Mouse (Mus musculus) lung, embryonic 14.5 days (tissue): ENCODE data around the gene Wfdc18. TPM values are rescaled to one million over a fixed set of nuclear protein-coding genes. Genes with fewer than 3 reads are reported as not detected.

ENCODE experiments used
- ATAC-seq: fragments of 200-750 bp; cut with Nextera tagmentation; 2 replicates; pipeline ENCODE4 v1.8.0; 2017; ENCODE audit warnings: mild to moderate bottlenecking, moderate TSS enrichment, moderate library complexity; ENCODE audit not compliant: insufficient read depth
- DNase-seq: peaks from one replicate; pipeline ENCODE4 v3.0.0-alpha.2; 2015
- H3K27ac ChIP-seq: fragments of 300-500 bp; sonication (generic); 2 replicates; pipeline ENCODE4 v1.5.1; 2014; ENCODE audit warnings: low read depth, mild to moderate bottlenecking, moderate library complexity
- H3K27me3 ChIP-seq: fragments of 300-500 bp; sonication (generic); 2 replicates; pipeline ENCODE4 v1.6.1; 2014; ENCODE audit warnings: low read length, control low read depth; ENCODE audit not compliant: insufficient read depth
- H3K36me3 ChIP-seq: fragments of 300-500 bp; sonication (generic); 2 replicates; pipeline ENCODE4 v1.6.1; 2014; ENCODE audit warnings: control low read depth; ENCODE audit not compliant: insufficient read depth
- H3K4me1 ChIP-seq: fragments of 300-500 bp; sonication (generic); 2 replicates; pipeline ENCODE4 v1.6.1; 2014; ENCODE audit warnings: antibody characterized with exemption, control low read depth; ENCODE audit not compliant: insufficient read depth
- H3K4me2 ChIP-seq: fragments of 300-500 bp; sonication (generic); 2 replicates; pipeline ENCODE4 v1.6.1; 2014; ENCODE audit warnings: mild to moderate bottlenecking
- H3K4me3 ChIP-seq: fragments of 300-500 bp; sonication (generic); 2 replicates; pipeline ENCODE4 v1.5.1; 2014; ENCODE audit warnings: low read depth, low read length
- H3K9ac ChIP-seq: fragments of 300-500 bp; sonication (generic); 2 replicates; pipeline ENCODE4 v1.6.1; 2014
- H3K9me3 ChIP-seq: fragments of 300-500 bp; sonication (generic); 2 replicates; pipeline ENCODE4 v1.6.1; 2016; ENCODE audit warnings: low read depth, low read length, control low read depth
- CTCF ChIP-seq: IDR thresholded peaks from 2 replicates; pipeline ENCODE4 v1.5.1; 2016; ENCODE audit warnings: antibody characterized with exemption, low read depth
- WGBS: fragments of 180-500 bp; shearing (Covaris S2); extraction: QIAGEN DNeasy Blood & Tissue Kit; methylation state at CpG from one replicate; pipeline ENCODE4 v1.1.7; 2014; 5-methylcytosine and 5-hydroxymethylcytosine counted together
- polyA plus RNA-seq: library from polyadenylated mRNA; unstranded; fragments of >200 nt; fragmentation: Nextera tagmentation; extraction: Ambion mirVana; gene quantifications from 2 replicates; pipeline ENCODE4 v1.2.1, GENCODE M21; 2014

Gene Wfdc18
- polyA plus RNA-seq, 1 experiment from 2014 or later = not detected

- Histone ChIP-seq H3K4me2 (no peak overlapping the region), H3K9ac (no peak overlapping the region), H3K27ac (no peak overlapping the region), H3K27me3 (no peaks in the 10 kb centered on the region), H3K4me3 (no peak overlapping the region), H3K4me1 (no peaks in the 10 kb centered on the region), H3K36me3 (no peaks in the 10 kb centered on the region), H3K9me3 (no peaks in the 10 kb centered on the region)
- TF ChIP-seq CTCF = no peak
- ATAC-seq (no peak), DNase-seq (no peak)
- WGBS = 76% methylated on average over 5 of the region's 5 CpGs
These were observed 868 bp downstream of the Wfdc18 start for GRCm38 (mm10) chr11:83709683-83710082.

- no peak for TF ChIP-seq CTCF
- Histone ChIP-seq H3K27me3 (no peaks in the 10 kb centered on the region), H3K9ac (no peak overlapping the region), H3K9me3 (no peaks in the 10 kb centered on the region), H3K4me3 (no peak overlapping the region), H3K27ac (no peak overlapping the region), H3K36me3 (no peaks in the 10 kb centered on the region), H3K4me1 (no peaks in the 10 kb centered on the region), H3K4me2 (no peak overlapping the region)
- DNase-seq = no peak
- WGBS = 74% methylated on average over 1 of the region's 1 CpGs
- ATAC-seq = no peak
These were observed 3.9 kb downstream of the Wfdc18 start for GRCm38 (mm10) chr11:83712671-83713070.

GRCm38 (mm10) chr11:83713925-83714324 lies 5.1 kb downstream of the Wfdc18 start:
- H3K27ac ChIP-seq = no peak overlapping the region
- no peak overlapping the region for H3K9ac ChIP-seq
- 74% methylated on average over 2 of the region's 2 CpGs for WGBS
- no peaks in the 10 kb centered on the region for H3K9me3 ChIP-seq
- H3K36me3 ChIP-seq = no peaks in the 10 kb centered on the region
- no peak overlapping the region for H3K4me2 ChIP-seq
- H3K4me1 ChIP-seq = no peaks in the 10 kb centered on the region
- DNase-seq (no peak), ATAC-seq (no peak)
- no peaks in the 10 kb centered on the region for H3K27me3 ChIP-seq
- TF ChIP-seq CTCF = no peak
- no peak overlapping the region for H3K4me3 ChIP-seq

- no peaks in the 10 kb centered on the region for H3K36me3 ChIP-seq
- no peak for ATAC-seq
- no peak for TF ChIP-seq CTCF
- no peak for DNase-seq
- 79% methylated on average over 6 of the region's 6 CpGs for WGBS
- no peak overlapping the region for H3K4me3 ChIP-seq
- H3K9me3 ChIP-seq = no peaks in the 10 kb centered on the region
- H3K4me1 ChIP-seq = no peaks in the 10 kb centered on the region
- no peak overlapping the region for H3K27ac ChIP-seq
- no peaks in the 10 kb centered on the region for H3K27me3 ChIP-seq
- no peak overlapping the region for H3K4me2 ChIP-seq
- H3K9ac ChIP-seq = no peak overlapping the region
These were observed 8.3 kb downstream of the Wfdc18 start for GRCm38 (mm10) chr11:83717042-83717665.

GRCm38 (mm10) chr11:83720766-83721165 lies 12.0 kb downstream of the Wfdc18 start:
- H3K9ac ChIP-seq = no peak overlapping the region
- no peak for DNase-seq

GRCm38 (mm10) chr11:83728757-83729432 lies 20.1 kb downstream of the Wfdc18 start:
- no peak overlapping the region for H3K4me2 ChIP-seq
- no peaks in the 10 kb centered on the region for H3K27me3 ChIP-seq
- no peaks in the 10 kb centered on the region for H3K36me3 ChIP-seq
- no peak for ATAC-seq
- H3K4me1 ChIP-seq = no peaks in the 10 kb centered on the region
- no peak overlapping the region for H3K4me3 ChIP-seq
- no peak overlapping the region for H3K27ac ChIP-seq
- H3K9ac ChIP-seq = no peak overlapping the region
- 59% methylated on average over 3 of the region's 3 CpGs for WGBS
- H3K9me3 ChIP-seq = no peaks in the 10 kb centered on the region
- peak; percentile 23 for DNase-seq
- peak; percentile 46 for TF ChIP-seq CTCF

More at GRCm38 (mm10) chr11:83720766-83721165, 12.0 kb downstream of the Wfdc18 start:
- no peak for TF ChIP-seq CTCF
- Histone ChIP-seq H3K4me3 (no peak overlapping the region), H3K9me3 (no peaks in the 10 kb centered on the region), H3K4me2 (no peak overlapping the region), H3K36me3 (no peaks in the 10 kb centered on the region), H3K4me1 (no peaks in the 10 kb centered on the region), H3K27me3 (no peaks in the 10 kb centered on the region), H3K27ac (no peak overlapping the region)
- ATAC-seq = no peak

- H3K4me3 ChIP-seq = no peak overlapping the region
- no peak for ATAC-seq
These were observed 22.3 kb downstream of the Wfdc18 start for GRCm38 (mm10) chr11:83731116-83731515.

More at GRCm38 (mm10) chr11:83731116-83731515, 22.3 kb downstream of the Wfdc18 start:
- no peak for TF ChIP-seq CTCF
- Histone ChIP-seq H3K4me2 (no peak overlapping the region), H3K36me3 (no peaks in the 10 kb centered on the region), H3K9me3 (no peaks in the 10 kb centered on the region), H3K9ac (no peak overlapping the region), H3K4me1 (no peaks in the 10 kb centered on the region), H3K27ac (no peak overlapping the region), H3K27me3 (no peaks in the 10 kb centered on the region)
- WGBS = 81% methylated on average over 1 of the region's 1 CpGs
- no peak for DNase-seq
